Mouse (Mus musculus) urinary bladder, postnatal 14 days (tissue): ENCODE measurements around the gene Clrn1.

ENCODE experiments used
- DNase-seq: peaks from one replicate; pipeline ENCODE4 v3.0.0; 2021; ENCODE audit warnings: low spot score

Gene Clrn1

GRCm38 (mm10) chr3:58831586-58831985, 53.6 kb downstream of the Clrn1 start:
- no peak for DNase-seq

GRCm38 (mm10) chr3:58829926-58830325, 55.2 kb downstream of the Clrn1 start:
- no peak for DNase-seq

GRCm38 (mm10) chr3:58828366-58829153, 56.6 kb downstream of the Clrn1 start:
- DNase-seq: no peak

GRCm38 (mm10) chr3:58826266-58826665, 58.9 kb downstream of the Clrn1 start:
- no peak for DNase-seq

GRCm38 (mm10) chr3:58822211-58822610, 62.9 kb downstream of the Clrn1 start, which contains the start of gene Mindy4b-ps:
TSS of gene Mindy4b-ps (minus strand) at chr3:58822311.
- DNase-seq: no peak

- no peak for DNase-seq
Measured at GRCm38 (mm10) chr3:58817337-58817736, 67.8 kb downstream of the Clrn1 start.

GRCm38 (mm10) chr3:58814191-58814590, 70.9 kb downstream of the Clrn1 start:
- no peak for DNase-seq

GRCm38 (mm10) chr3:58810353-58810752, 74.8 kb downstream of the Clrn1 start:
- DNase-seq: no peak

- no peak for DNase-seq
Measured at GRCm38 (mm10) chr3:58809111-58809915, 75.8 kb downstream of the Clrn1 start.

- no peak for DNase-seq
Measured at GRCm38 (mm10) chr3:58808636-58809035, 76.5 kb downstream of the Clrn1 start.

- no peak for DNase-seq
Measured at GRCm38 (mm10) chr3:58804745-58805144, 80.4 kb downstream of the Clrn1 start.

- no peak for DNase-seq
Measured at GRCm38 (mm10) chr3:58798676-58799075, 86.5 kb downstream of the Clrn1 start.

GRCm38 (mm10) chr3:58798245-58798644, 86.9 kb downstream of the Clrn1 start:
- DNase-seq: no peak
